Mouse (Mus musculus): ENCODE measurements around the gene Acsbg2. TPM values are rescaled to one million over a fixed set of nuclear protein-coding genes. Genes with fewer than 3 reads are reported as not detected.

The Acsbg2 gene
- total RNA-seq, 2 experiments from 2014 or later, result not detected

Other genes with a start within 250 kb of the Acsbg2 start
- 10 to 100 TPM; 63.0 to 63.1 TPM for gene Lonp1, start 247.6 kb downstream of the Acsbg2 start, total RNA-seq (2021)
- under 1 TPM; 0.73 TPM for gene Catsperd, start 246.3 kb downstream of the Acsbg2 start, total RNA-seq (2021)
- 10 to 100 TPM; 88.4 to 91.3 TPM for gene Ranbp3, start 201.2 kb downstream of the Acsbg2 start, total RNA-seq (2021)
- gene Ndufa11, start 156.7 kb downstream of the Acsbg2 start, total RNA-seq (2021), result 100 to 1,000 TPM; 227 to 237 TPM
- gene Vmac, start 156.4 kb downstream of the Acsbg2 start, total RNA-seq (2021), result 10 to 100 TPM; 11.0 to 12.3 TPM
- 1 to 10 TPM; 3.8 to 4.1 TPM for gene Nrtn, start 116.9 kb downstream of the Acsbg2 start, total RNA-seq (2021)
- 10 to 100 TPM; 64.1 to 64.6 TPM for gene Dus3l, start 109.7 kb downstream of the Acsbg2 start, total RNA-seq (2021)
- gene Prr22, start 104.2 kb downstream of the Acsbg2 start, total RNA-seq (2021), result 1 to 10 TPM; 1.1 to 1.2 TPM
- 1 to 10 TPM; 2.1 to 3.9 TPM for gene Rfx2, start 43.4 kb downstream of the Acsbg2 start, total RNA-seq (2021)
- not detected for gene 1700061G19Rik, start 1.0 kb upstream of the Acsbg2 start, total RNA-seq (2021)
- gene Mllt1, start 61.0 kb upstream of the Acsbg2 start, total RNA-seq (2021), result 10 to 100 TPM; 69.5 to 71.8 TPM
- not detected for gene Acer1, start 107.7 kb upstream of the Acsbg2 start, total RNA-seq (2021)
- 10 to 100 TPM; 56.1 to 67.9 TPM for gene Clpp, start 115.9 kb upstream of the Acsbg2 start, total RNA-seq (2021)
- 10 to 100 TPM; 23.1 to 23.7 TPM for gene Alkbh7, start 122.9 kb upstream of the Acsbg2 start, total RNA-seq (2021)
- gene Pspn, start 125.6 kb upstream of the Acsbg2 start, total RNA-seq (2021), result not detected
- 10 to 100 TPM; 53.7 to 58.9 TPM for gene Gtf2f1, start 136.8 kb upstream of the Acsbg2 start, total RNA-seq (2021)
- under 1 TPM in 1 of 2 experiments, not detected in 1; 0.50 TPM for gene Gm17949, start 137.0 kb upstream of the Acsbg2 start, total RNA-seq (2021)
- gene Khsrp, start 157.1 kb upstream of the Acsbg2 start, total RNA-seq (2021), result 100 to 1,000 TPM; 103 to 110 TPM
- not detected for gene Slc25a41, start 167.2 kb upstream of the Acsbg2 start, total RNA-seq (2021)
- 1 to 10 TPM; 1.2 to 2.4 TPM for gene Crb3, start 184.7 kb upstream of the Acsbg2 start, total RNA-seq (2021)
- 100 to 1,000 TPM; 338 to 348 TPM for gene Slc25a23, start 185.4 kb upstream of the Acsbg2 start, total RNA-seq (2021)
- 1 to 10 TPM in 1 of 2 experiments, under 1 TPM in 1; 0.78 to 2.2 TPM for gene Dennd1c, start 204.1 kb upstream of the Acsbg2 start, total RNA-seq (2021)
- 100 to 1,000 TPM; 641 to 646 TPM for gene Tubb4a, start 213.3 kb upstream of the Acsbg2 start, total RNA-seq (2021)
- 1 to 10 TPM in 1 of 2 experiments, not detected in 1; 1.2 TPM for gene Tnfsf9, start 230.9 kb upstream of the Acsbg2 start, total RNA-seq (2021)